Mouse (Mus musculus) kidney, embryonic 15.5 days (tissue): Measurements from ENCODE around the gene Gm48551. TPM values are rescaled to one million over a fixed set of nuclear protein-coding genes. Genes with fewer than 3 reads are reported as not detected.

Experiments
- ATAC-seq: fragments of 200-750 bp; cut with Nextera tagmentation; replicated peaks from 2 replicates; pipeline ENCODE4 v1.8.0; 2017; ENCODE audit warnings: moderate TSS enrichment; ENCODE audit not compliant: low FRiP score
- H3K27ac ChIP-seq: fragments of 300-500 bp; sonication (generic); 2 replicates; pipeline ENCODE4 v1.5.1; 2015; ENCODE audit warnings: mild to moderate bottlenecking, inconsistent platforms
- H3K27me3 ChIP-seq: fragments of 300-500 bp; sonication (generic); 2 replicates; pipeline ENCODE4 v1.6.1; 2015; ENCODE audit warnings: inconsistent platforms
- H3K36me3 ChIP-seq: fragments of 300-500 bp; sonication (generic); 2 replicates; pipeline ENCODE4 v1.6.1; 2015; ENCODE audit warnings: inconsistent platforms
- H3K4me1 ChIP-seq: fragments of 300-500 bp; sonication (generic); 2 replicates; pipeline ENCODE4 v1.6.1; 2015; ENCODE audit warnings: inconsistent platforms
- H3K4me2 ChIP-seq: fragments of 300-500 bp; sonication (generic); 2 replicates; pipeline ENCODE4 v1.6.1; 2015; ENCODE audit warnings: moderate library complexity, mild to moderate bottlenecking, inconsistent platforms
- H3K4me3 ChIP-seq: fragments of 300-500 bp; sonication (generic); replicated peaks from 2 replicates; pipeline ENCODE4 v1.5.1; 2015; ENCODE audit warnings: mild to moderate bottlenecking, inconsistent platforms
- H3K9ac ChIP-seq: fragments of 300-500 bp; sonication (generic); 2 replicates; pipeline ENCODE4 v1.6.1; 2015; ENCODE audit warnings: mild to moderate bottlenecking, inconsistent platforms
- H3K9me3 ChIP-seq: fragments of 300-500 bp; sonication (generic); replicated peaks from 2 replicates; pipeline ENCODE4 v1.6.1; 2016; ENCODE audit warnings: inconsistent platforms
- WGBS: fragments of 180-500 bp; shearing (Covaris S2); methylation state at CpG from one replicate; pipeline ENCODE4 v1.1.7; 2015; ENCODE audit warnings: mixed read lengths; 5-methylcytosine and 5-hydroxymethylcytosine counted together
- polyA plus RNA-seq: library from polyadenylated mRNA; unstranded; fragments of >200 nt; fragmentation: Nextera tagmentation; extraction: Ambion mirVana; gene quantifications from 2 replicates; pipeline ENCODE4 v1.2.1, GENCODE M21; 2015

Gm48551 gene
- polyA plus RNA-seq, 1 experiment from 2014 or later, result 4.1 TPM

GRCm38 (mm10) chr10:81360721-81361120 is 23.5 kb upstream of the Gm48551 start:
- 0 out of 2 replicates have a peak, but pooled peaks cover 10% of the 10 kb centered on the region for H3K36me3 ChIP-seq
- H3K9ac ChIP-seq, result no peak overlapping the region
- no peak for ATAC-seq
- no peak overlapping the region for H3K4me3 ChIP-seq
- WGBS, result 58% methylated on average over 8 of the region's 8 CpGs
- H3K9me3 ChIP-seq, result no peaks in the 10 kb centered on the region
- peaks cover 18% of the 10 kb centered on the region for H3K27me3 ChIP-seq
- H3K27ac ChIP-seq, result no peak overlapping the region
- H3K4me2 ChIP-seq, result no peak overlapping the region
- H3K4me1 ChIP-seq, result peaks cover 86% of the 10 kb centered on the region

GRCm38 (mm10) chr10:81362336-81362949 is 21.8 kb upstream of the Gm48551 start:
- no peaks in the 10 kb centered on the region for H3K9me3 ChIP-seq
- no peak overlapping the region for H3K27ac ChIP-seq
- H3K4me2 ChIP-seq, result 0 out of 2 replicates have a peak overlapping the region, but pooled peaks have one; percentile 0
- no peak overlapping the region for H3K9ac ChIP-seq
- no peak overlapping the region for H3K4me3 ChIP-seq
- H3K36me3 ChIP-seq, result peaks cover 24% of the 10 kb centered on the region
- H3K27me3 ChIP-seq, result peaks cover 18% of the 10 kb centered on the region
- ATAC-seq, result no peak
- WGBS, result 80% methylated on average over 12 of the region's 12 CpGs
- H3K4me1 ChIP-seq, result peaks cover 82% of the 10 kb centered on the region

GRCm38 (mm10) chr10:81363436-81364346 is 20.6 kb upstream of the Gm48551 start:
- H3K4me1 ChIP-seq, result peaks cover 70% of the 10 kb centered on the region

GRCm38 (mm10) chr10:81364666-81365065 is 19.6 kb upstream of the Gm48551 start:
- Histone ChIP-seq H3K4me1 (peaks cover 62% of the 10 kb centered on the region), H3K36me3 (peaks cover 46% of the 10 kb centered on the region), H3K4me3 (peak overlapping the region; percentile 40), H3K9ac (peak overlapping the region; percentile 21; the same call in 1 of the 2 replicates), H3K27me3 (peaks cover 18% of the 10 kb centered on the region), H3K27ac (no peak overlapping the region), H3K4me2 (peak overlapping the region; percentile 72), H3K9me3 (no peaks in the 10 kb centered on the region)
- 11% methylated on average over 28 of the region's 28 CpGs for WGBS
- ATAC-seq, result 0 out of 2 replicates have a peak, but pooled peaks have one; percentile 13

More at GRCm38 (mm10) chr10:81363436-81364346, 20.6 kb upstream of the Gm48551 start:
- Histone ChIP-seq H3K9me3 (no peaks in the 10 kb centered on the region), H3K27me3 (peaks cover 18% of the 10 kb centered on the region), H3K36me3 (peaks cover 36% of the 10 kb centered on the region), H3K4me2 (peak overlapping the region; percentile 72), H3K4me3 (peak overlapping the region; percentile 40), H3K9ac (peak overlapping the region; percentile 21), H3K27ac (no peak overlapping the region)
- ATAC-seq, result no peak
- WGBS, result 8% methylated on average over 53 of the region's 54 CpGs

- ATAC-seq, result 0 out of 2 replicates have a peak, but pooled peaks have one; percentile 3
- Histone ChIP-seq H3K4me1 (peaks cover 58% of the 10 kb centered on the region), H3K4me3 (no peak overlapping the region; the same call in 1 of the 2 replicates), H3K9me3 (no peaks in the 10 kb centered on the region), H3K27me3 (peaks cover 18% of the 10 kb centered on the region), H3K27ac (no peak overlapping the region), H3K36me3 (peaks cover 50% of the 10 kb centered on the region), H3K9ac (no peak overlapping the region), H3K4me2 (peak overlapping the region; percentile 72; the same call in 1 of the 2 replicates)
- 44% methylated on average over 4 of the region's 4 CpGs for WGBS
Observed at GRCm38 (mm10) chr10:81365073-81365472, 19.2 kb upstream of the Gm48551 start.

- H3K4me2 ChIP-seq, result peak within 1 kb of the TSS; percentile 72
- H3K27ac ChIP-seq, result peak within 1 kb of the TSS; percentile 29; the same call in 1 of the 2 replicates
- peaks cover 18% of the 10 kb centered on the region for H3K27me3 ChIP-seq
- ATAC-seq, result no peak
- H3K9me3 ChIP-seq, result no peaks in the 10 kb centered on the region
- peaks cover 50% of the 10 kb centered on the region for H3K4me1 ChIP-seq
- WGBS, result 36% methylated on average over 12 of the region's 12 CpGs
- H3K4me3 ChIP-seq, result peak within 1 kb of the TSS; percentile 40
- H3K9ac ChIP-seq, result peak within 1 kb of the TSS; percentile 21; the same call in 1 of the 2 replicates
- H3K36me3 ChIP-seq, result peaks cover 58% of the 10 kb centered on the region
Observed at GRCm38 (mm10) chr10:81365672-81366476, 18.4 kb upstream of the Gm48551 start, which contains the start of gene 4930404N11Rik. 4930404N11Rik (minus strand) TSS chr10:81365816.

GRCm38 (mm10) chr10:81366477-81367206 is 17.6 kb upstream of the Gm48551 start:
- Histone ChIP-seq H3K27ac (peak overlapping the region; percentile 29; the same call in 1 of the 2 replicates), H3K36me3 (peaks cover 60% of the 10 kb centered on the region)

GRCm38 (mm10) chr10:81367207-81367495 is 17.1 kb upstream of the Gm48551 start:
- peaks cover 61% of the 10 kb centered on the region for H3K36me3 ChIP-seq
- 87% methylated on average over 6 of the region's 6 CpGs for WGBS
- ATAC-seq, result no peak

More at GRCm38 (mm10) chr10:81366477-81367206, 17.6 kb upstream of the Gm48551 start:
- Histone ChIP-seq H3K27me3 (peaks cover 18% of the 10 kb centered on the region), H3K9me3 (no peaks in the 10 kb centered on the region), H3K9ac (no peak overlapping the region), H3K4me1 (peaks cover 45% of the 10 kb centered on the region), H3K4me2 (no peak overlapping the region), H3K4me3 (no peak overlapping the region)
- ATAC-seq, result no peak
- 75% methylated on average over 6 of the region's 6 CpGs for WGBS

GRCm38 (mm10) chr10:81375322-81375721 is 8.9 kb upstream of the Gm48551 start:
- no peak overlapping the region for H3K4me3 ChIP-seq
- no peak overlapping the region for H3K27ac ChIP-seq
- no peaks in the 10 kb centered on the region for H3K27me3 ChIP-seq
- 94% methylated on average over 10 of the region's 10 CpGs for WGBS
- no peak overlapping the region for H3K4me2 ChIP-seq
- H3K9ac ChIP-seq, result no peak overlapping the region
- H3K36me3 ChIP-seq, result peaks cover 57% of the 10 kb centered on the region
- ATAC-seq, result no peak
- H3K9me3 ChIP-seq, result no peaks in the 10 kb centered on the region
- H3K4me1 ChIP-seq, result peaks cover 39% of the 10 kb centered on the region

More at GRCm38 (mm10) chr10:81367207-81367495, 17.1 kb upstream of the Gm48551 start:
- H3K27me3 ChIP-seq, result peaks cover 18% of the 10 kb centered on the region
- H3K4me3 ChIP-seq, result no peak overlapping the region
- H3K4me2 ChIP-seq, result no peak overlapping the region
- H3K9me3 ChIP-seq, result no peaks in the 10 kb centered on the region
- no peak overlapping the region for H3K9ac ChIP-seq
- 0 out of 2 replicates have a peak overlapping the region, but pooled peaks have one; percentile 29 for H3K27ac ChIP-seq
- H3K4me1 ChIP-seq, result peaks cover 41% of the 10 kb centered on the region

GRCm38 (mm10) chr10:81376561-81377361 is 7.5 kb upstream of the Gm48551 start:
- Histone ChIP-seq H3K4me2 (peak overlapping the region; percentile 83), H3K36me3 (peaks cover 43% of the 10 kb centered on the region), H3K27me3 (no peaks in the 10 kb centered on the region), H3K27ac (peak overlapping the region; percentile 69), H3K9me3 (no peaks in the 10 kb centered on the region), H3K9ac (peak overlapping the region; percentile 88), H3K4me3 (peak overlapping the region; percentile 78), H3K4me1 (peaks cover 39% of the 10 kb centered on the region)
- 30% methylated on average over 6 of the region's 6 CpGs for WGBS
- ATAC-seq, result no peak
